Comparison of ENCODE assay signal across 15 mouse cellular contexts in the genomic region with DNA sequence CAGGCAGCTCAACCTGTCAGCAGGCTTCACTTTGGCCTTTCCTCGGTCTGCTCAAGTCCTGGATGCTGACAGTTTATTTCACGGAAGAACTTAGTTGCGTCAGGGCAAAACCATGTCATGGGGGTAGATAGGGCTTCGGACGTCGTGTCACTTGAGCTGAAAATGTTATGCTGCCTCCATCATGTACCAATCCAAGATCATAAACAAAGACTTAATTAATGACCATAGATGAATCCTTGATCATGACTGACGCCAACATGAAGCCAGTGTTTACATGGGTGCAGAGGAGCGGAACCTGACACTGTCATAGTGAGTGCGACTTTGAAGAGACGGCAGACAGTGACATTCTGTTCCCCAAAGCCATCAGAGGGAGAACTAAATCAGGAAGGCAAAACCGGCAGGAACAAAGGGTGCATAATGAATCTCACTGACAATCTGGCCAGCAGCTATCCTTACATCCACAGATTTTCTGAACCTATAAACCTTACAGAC.
DNase-seq lines count a peak whose midpoint lies in the region; ATAC-seq and TF ChIP-seq lines count a peak whose summit lies in the region.
"Had no signal": no experiment of that assay in that cellular context is flagged by ENCODE, and none has a peak within 500 bp of the region (broad histone marks: within the 10 kb centered on the region; RNA-seq: fewer than 3 reads in every experiment).

No protein-coding gene starts in this region.

- TF ChIP-seq POLR2A in heart, adult 2 months (IDR thresholded peaks at IDR 0.05; ENCODE audit: insufficient read depth, low read depth, low read length): no peak

- ATAC-seq in heart, embryonic 14.5 days (ENCODE audit: insufficient number of reproducible peaks, insufficient read depth, low FRiP score, low read depth): no peak
- ATAC-seq in forebrain, embryonic 16.5 days: peak; percentile 31; the same call in 1 of the 2 replicates
- peak; percentile 34; the same call in 1 of the 2 replicates for ATAC-seq in hindbrain, embryonic 16.5 days
- no peak for ATAC-seq in midbrain, embryonic 16.5 days
- ATAC-seq in granulocyte monocyte progenitor cell, adult 5-6 weeks (replicated peaks; ENCODE audit: poor library complexity, severe bottlenecking): no peak

- intact Hi-C loops in heart, adult 2 months (cut with DNase I): no loop called here

- no peak overlapping the region for H3K9ac ChIP-seq in heart, embryonic 14.5 days (ENCODE audit: low read length)
- H3K9ac ChIP-seq in heart, adult 2 months (ENCODE audit: low read depth, low read length): no peak overlapping the region
- H3K9ac ChIP-seq in forebrain, embryonic 16.5 days (replicated peaks; ENCODE audit: low read depth, low read length): no peak overlapping the region
- H3K9ac ChIP-seq in hindbrain, embryonic 16.5 days (ENCODE audit: low read depth, low read length): no peak overlapping the region
- H3K9ac ChIP-seq in midbrain, embryonic 16.5 days (ENCODE audit: low read depth, low read length): no peak overlapping the region
- H3K9ac ChIP-seq: embryonic facial prominence, embryonic 15.5 days; liver, embryonic 14.5 days had no signal

- H3K27me3 ChIP-seq in heart, embryonic 14.5 days (ENCODE audit: control insufficient read depth, insufficient read depth, low read length): no peaks in the 10 kb centered on the region
- H3K27me3 ChIP-seq in heart, adult 2 months (ENCODE audit: control insufficient read depth, insufficient read depth, low read length): no peaks in the 10 kb centered on the region
- no peaks in the 10 kb centered on the region for H3K27me3 ChIP-seq in forebrain, embryonic 16.5 days (replicated peaks; ENCODE audit: control insufficient read depth, insufficient read depth, low read length)
- no peaks in the 10 kb centered on the region for H3K27me3 ChIP-seq in hindbrain, embryonic 16.5 days (replicated peaks; ENCODE audit: control insufficient read depth, insufficient read depth, low read length)
- H3K27me3 ChIP-seq in midbrain, embryonic 16.5 days (ENCODE audit: control insufficient read depth, insufficient read depth, low read depth, low read length): no peaks in the 10 kb centered on the region
- H3K27me3 ChIP-seq: CH12.LX; embryonic facial prominence, embryonic 15.5 days had no signal

- H3K4me1 ChIP-seq in heart, embryonic 14.5 days (ENCODE audit: control insufficient read depth in 2 of 2, insufficient read depth in 2 of 2, low read length in 2 of 2): peaks cover 8 to 14% of the 10 kb centered on the region in 2 experiments
- H3K4me1 ChIP-seq in heart, adult 2 months (ENCODE audit: control insufficient read depth, insufficient read depth, low read length): no peaks in the 10 kb centered on the region
- peaks cover 9% of the 10 kb centered on the region for H3K4me1 ChIP-seq in forebrain, embryonic 16.5 days (replicated peaks; ENCODE audit: control insufficient read depth, insufficient read depth, low read length)
- peaks cover 12% of the 10 kb centered on the region for H3K4me1 ChIP-seq in hindbrain, embryonic 16.5 days (ENCODE audit: control insufficient read depth, insufficient read depth, low read depth, low read length)
- H3K4me1 ChIP-seq in midbrain, embryonic 16.5 days (ENCODE audit: control insufficient read depth, insufficient read depth, low read length): peaks cover 12% of the 10 kb centered on the region

- no peaks in the 10 kb centered on the region for H3K79me2 ChIP-seq in heart, adult 2 months (replicated peaks; ENCODE audit: control insufficient read depth, insufficient read depth, low read length)

- H3K9me3 ChIP-seq in heart, embryonic 14.5 days (ENCODE audit: control insufficient read depth, low read length): no peaks in the 10 kb centered on the region
- H3K9me3 ChIP-seq in forebrain, embryonic 16.5 days (ENCODE audit: control insufficient read depth, low read length): no peaks in the 10 kb centered on the region
- H3K9me3 ChIP-seq in hindbrain, embryonic 16.5 days (ENCODE audit: control insufficient read depth, low read length): no peaks in the 10 kb centered on the region
- no peaks in the 10 kb centered on the region for H3K9me3 ChIP-seq in midbrain, embryonic 16.5 days (replicated peaks; ENCODE audit: control insufficient read depth, low read length, poor library complexity, severe bottlenecking)
- H3K9me3 ChIP-seq: embryonic facial prominence, embryonic 15.5 days had no signal

- H3K4me2 ChIP-seq in heart, embryonic 14.5 days (ENCODE audit: low read length): peak overlapping the region; percentile 38
- no peak overlapping the region for H3K4me2 ChIP-seq in forebrain, embryonic 16.5 days (ENCODE audit: low read length)
- no peak overlapping the region; the same call in 1 of the 2 replicates for H3K4me2 ChIP-seq in hindbrain, embryonic 16.5 days (ENCODE audit: low read length)
- H3K4me2 ChIP-seq in midbrain, embryonic 16.5 days (ENCODE audit: low read length): no peak overlapping the region
- H3K4me2 ChIP-seq: embryonic facial prominence, embryonic 15.5 days had no signal

- no peak for TF ChIP-seq EP300 in heart, adult 2 months (IDR thresholded peaks at IDR 0.05; ENCODE audit: insufficient read depth, low read depth, low read length)

- no peak overlapping the region for H3K4me3 ChIP-seq in heart, embryonic 14.5 days (ENCODE audit: control insufficient read depth in 1 of 2, insufficient read depth in 1 of 2, low read depth in 1 of 2, low read length in 2 of 2)
- no peak overlapping the region for H3K4me3 ChIP-seq in heart, adult 2 months
- no peak overlapping the region for H3K4me3 ChIP-seq in forebrain, embryonic 16.5 days (replicated peaks; ENCODE audit: low read length)
- no peak overlapping the region for H3K4me3 ChIP-seq in hindbrain, embryonic 16.5 days (ENCODE audit: low read length)
- no peak overlapping the region for H3K4me3 ChIP-seq in midbrain, embryonic 16.5 days (ENCODE audit: low read depth, low read length)
- H3K4me3 ChIP-seq: embryonic facial prominence, embryonic 15.5 days had no signal

- H3K36me3 ChIP-seq in heart, embryonic 14.5 days (ENCODE audit: control insufficient read depth, insufficient read depth, low read length): no peaks in the 10 kb centered on the region
- H3K36me3 ChIP-seq in heart, adult 2 months (ENCODE audit: control insufficient read depth, insufficient read depth, low read length): no peaks in the 10 kb centered on the region
- H3K36me3 ChIP-seq in forebrain, embryonic 16.5 days (ENCODE audit: control insufficient read depth, insufficient read depth): no peaks in the 10 kb centered on the region
- no peaks in the 10 kb centered on the region for H3K36me3 ChIP-seq in hindbrain, embryonic 16.5 days (ENCODE audit: control insufficient read depth, insufficient read depth, low read length)
- no peaks in the 10 kb centered on the region for H3K36me3 ChIP-seq in midbrain, embryonic 16.5 days (ENCODE audit: control insufficient read depth, insufficient read depth, low read length)
- H3K36me3 ChIP-seq: embryonic facial prominence, embryonic 15.5 days had no signal

- no peak for DNase-seq in heart, adult 2 months
- DNase-seq in urinary bladder, adult 2 months (ENCODE audit: low spot score): no peak
- no peak for DNase-seq in ovary, postnatal 36 days (ENCODE audit: low spot score)
- DNase-seq: cerebellum, postnatal 14 days; gastrocnemius, postnatal 36 days; kidney, adult 8-10 months; right cerebral cortex, postnatal 14 days had no signal

- TF ChIP-seq CTCF in heart, adult 2 months (IDR thresholded peaks at IDR 0.05): no peak

- peak overlapping the region; percentile 33 to 61; a peak in 3 of 4 replicates for H3K27ac ChIP-seq in heart, embryonic 14.5 days (replicated peaks in 1 of 2; ENCODE audit: control insufficient read depth in 1 of 2, insufficient read depth in 1 of 2, low read depth in 2 of 2, low read length in 2 of 2)
- H3K27ac ChIP-seq in heart, adult 2 months: no peak overlapping the region
- no peak overlapping the region for H3K27ac ChIP-seq in forebrain, embryonic 16.5 days (ENCODE audit: low read length)
- H3K27ac ChIP-seq in hindbrain, embryonic 16.5 days (ENCODE audit: low read depth, low read length): peak overlapping the region; percentile 42; the same call in 1 of the 2 replicates
- peak overlapping the region; percentile 69 for H3K27ac ChIP-seq in midbrain, embryonic 16.5 days (ENCODE audit: low read length)
- H3K27ac ChIP-seq: embryonic facial prominence, embryonic 15.5 days; liver, embryonic 14.5 days had no signal

- WGBS in heart, embryonic 14.5 days: 32% methylated on average over 11 of the region's 11 CpGs
- WGBS in heart, adult 2 months: 67% methylated on average over 11 of the region's 11 CpGs
- 45% methylated on average over 11 of the region's 11 CpGs for WGBS in forebrain, embryonic 16.5 days
- WGBS in hindbrain, embryonic 16.5 days: 21% methylated on average over 11 of the region's 11 CpGs
- WGBS in midbrain, embryonic 16.5 days: 26% methylated on average over 11 of the region's 11 CpGs

Comparison
In these comparisons a context has a peak if more than half of its experiments do, and no peak if none do; other contexts are left out.
1. H3K27ac ChIP-seq: peak in heart, embryonic 14.5 days (2 of 2), hindbrain, embryonic 16.5 days (single experiment) and midbrain, embryonic 16.5 days (single experiment); none in heart, adult 2 months (single experiment) and forebrain, embryonic 16.5 days (single experiment).
2. ATAC-seq: peak in forebrain, embryonic 16.5 days (single experiment) and hindbrain, embryonic 16.5 days (single experiment); none in heart, embryonic 14.5 days (single experiment), midbrain, embryonic 16.5 days (single experiment) and granulocyte monocyte progenitor cell, adult 5-6 weeks (single experiment).